Mouse (Mus musculus): ENCODE results near the gene Gna13. TPM values are rescaled to one million over a fixed set of nuclear protein-coding genes. Genes with fewer than 3 reads are reported as not detected.

Gene Gna13
- polyA plus RNA-seq (2012; ENCODE audit: insufficient read depth, insufficient read length, low replicate concordance, missing spikeins) = not detected in 2 replicates

GRCm38 (mm10) chr11:109362463-109363190, at the start of gene Gna13:
Gene Gna13, plus strand, starts transcription at chr11:109362831.
- 1% methylated on average over 65 of the region's 89 CpGs for WGBS
- Histone ChIP-seq H3K4me1 (ENCODE audit: control insufficient read depth, insufficient read depth, low read length) (peaks cover 12% of the 10 kb centered on the region; the same call in 1 of the 2 replicates), H3K27ac (ENCODE audit: insufficient read depth, low read depth, low read length) (peak within 1 kb of the TSS; percentile 93), H3K4me3 (ENCODE audit: insufficient read depth, low read depth, low read length) (peak within 1 kb of the TSS; percentile 90)
- TF ChIP-seq POLR2A (IDR thresholded peaks at IDR 0.05; ENCODE audit: insufficient read depth, low read depth, low read length) = peak; percentile 52
- no peak for TF ChIP-seq CTCF (IDR thresholded peaks at IDR 0.05; ENCODE audit: insufficient read depth, low read depth, low read length)

- WGBS = 44% methylated on average over 4 of the region's 4 CpGs
- Histone ChIP-seq H3K4me1 (ENCODE audit: control insufficient read depth, insufficient read depth, low read length) (no peaks in the 10 kb centered on the region; the same call in 1 of the 2 replicates), H3K27ac (ENCODE audit: insufficient read depth, low read depth, low read length) (no peak overlapping the region)
Measured at GRCm38 (mm10) chr11:109316921-109317320, 45.7 kb upstream of the Gna13 start.

GRCm38 (mm10) chr11:109319471-109319870, 43.2 kb upstream of the Gna13 start:
- Histone ChIP-seq H3K4me3 (ENCODE audit: insufficient read depth, low read depth, low read length) (no peak overlapping the region), H3K4me1 (ENCODE audit: control insufficient read depth, insufficient read depth, low read length) (no peaks in the 10 kb centered on the region; the same call in 1 of the 2 replicates), H3K27ac (ENCODE audit: insufficient read depth, low read depth, low read length) (no peak overlapping the region)
- TF ChIP-seq CTCF (IDR thresholded peaks at IDR 0.05; ENCODE audit: insufficient read depth, low read depth, low read length) = no peak
- TF ChIP-seq POLR2A (IDR thresholded peaks at IDR 0.05; ENCODE audit: insufficient read depth, low read depth, low read length) = no peak
- WGBS = 95% methylated on average over 4 of the region's 4 CpGs

More at GRCm38 (mm10) chr11:109316921-109317320, 45.7 kb upstream of the Gna13 start:
- H3K4me3 ChIP-seq (ENCODE audit: insufficient read depth, low read depth, low read length) = no peak overlapping the region
- TF ChIP-seq POLR2A (IDR thresholded peaks at IDR 0.05; ENCODE audit: insufficient read depth, low read depth, low read length) (no peak), CTCF (IDR thresholded peaks at IDR 0.05; ENCODE audit: insufficient read depth, low read depth, low read length) (no peak)

DNA sequence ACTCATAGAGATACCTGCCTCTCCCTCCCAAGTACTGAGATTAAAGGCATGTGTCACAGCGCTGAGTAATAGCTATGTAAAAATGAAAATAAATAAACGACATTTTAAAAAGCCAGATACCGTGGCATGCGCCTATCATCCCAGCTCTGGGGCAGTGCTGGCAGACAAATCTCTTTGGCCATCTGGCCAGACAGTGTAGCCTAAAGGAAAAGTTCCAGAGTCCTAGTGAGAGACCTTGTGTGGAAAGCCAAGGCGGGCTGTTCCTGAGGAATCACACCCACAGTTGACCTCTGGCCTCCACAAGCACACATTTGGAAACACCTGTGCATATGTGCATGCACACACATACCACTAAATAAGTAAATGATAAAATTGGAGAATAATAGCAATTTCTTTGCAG, 42.7 kb upstream of the Gna13 start:
- TF ChIP-seq CTCF (IDR thresholded peaks at IDR 0.05; ENCODE audit: insufficient read depth, low read depth, low read length) (no peak), POLR2A (IDR thresholded peaks at IDR 0.05; ENCODE audit: insufficient read depth, low read depth, low read length) (no peak)
- H3K4me3 ChIP-seq (ENCODE audit: insufficient read depth, low read depth, low read length) = no peak overlapping the region
- H3K27ac ChIP-seq (ENCODE audit: insufficient read depth, low read depth, low read length) = no peak overlapping the region
- 81% methylated on average over 5 of the region's 5 CpGs for WGBS
- no peaks in the 10 kb centered on the region; the same call in 1 of the 2 replicates for H3K4me1 ChIP-seq (ENCODE audit: control insufficient read depth, insufficient read depth, low read length)

- H3K4me1 ChIP-seq (ENCODE audit: control insufficient read depth, insufficient read depth, low read length) = no peaks in the 10 kb centered on the region; the same call in 1 of the 2 replicates
- TF ChIP-seq POLR2A (IDR thresholded peaks at IDR 0.05; ENCODE audit: insufficient read depth, low read depth, low read length) (no peak), CTCF (IDR thresholded peaks at IDR 0.05; ENCODE audit: insufficient read depth, low read depth, low read length) (no peak)
- 50% methylated on average over 8 of the region's 8 CpGs for WGBS
- H3K27ac ChIP-seq (ENCODE audit: insufficient read depth, low read depth, low read length) = no peak overlapping the region
- H3K4me3 ChIP-seq (ENCODE audit: insufficient read depth, low read depth, low read length) = no peak overlapping the region
Measured at GRCm38 (mm10) chr11:109320361-109320933, 42.2 kb upstream of the Gna13 start.

DNA sequence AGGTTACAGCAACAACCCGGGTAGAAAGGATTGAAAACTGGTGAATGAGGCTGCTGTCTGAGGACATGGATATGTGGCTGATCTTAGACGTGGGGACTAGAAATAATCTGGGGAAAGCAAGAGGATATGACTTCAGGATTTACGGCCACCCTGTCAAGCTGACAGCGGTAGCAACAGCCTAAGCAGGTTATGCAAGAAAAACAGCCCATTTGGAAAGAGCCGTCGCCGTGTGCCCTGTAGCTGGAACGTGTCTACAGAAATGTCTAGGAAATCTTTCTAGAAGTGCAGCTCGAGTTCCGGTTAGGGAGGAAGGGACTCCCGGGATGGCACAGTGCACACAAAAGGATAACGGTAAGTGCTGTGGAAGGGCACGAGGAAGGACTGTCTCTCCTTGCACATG, 36.4 kb upstream of the Gna13 start:
- H3K4me3 ChIP-seq (ENCODE audit: insufficient read depth, low read depth, low read length) = no peak overlapping the region
- H3K27ac ChIP-seq (ENCODE audit: insufficient read depth, low read depth, low read length) = no peak overlapping the region
- 87% methylated on average over 13 of the region's 13 CpGs for WGBS
- no peak for TF ChIP-seq POLR2A (IDR thresholded peaks at IDR 0.05; ENCODE audit: insufficient read depth, low read depth, low read length)
- peaks cover 4% of the 10 kb centered on the region for H3K4me1 ChIP-seq (ENCODE audit: control insufficient read depth, insufficient read depth, low read length)

DNA sequence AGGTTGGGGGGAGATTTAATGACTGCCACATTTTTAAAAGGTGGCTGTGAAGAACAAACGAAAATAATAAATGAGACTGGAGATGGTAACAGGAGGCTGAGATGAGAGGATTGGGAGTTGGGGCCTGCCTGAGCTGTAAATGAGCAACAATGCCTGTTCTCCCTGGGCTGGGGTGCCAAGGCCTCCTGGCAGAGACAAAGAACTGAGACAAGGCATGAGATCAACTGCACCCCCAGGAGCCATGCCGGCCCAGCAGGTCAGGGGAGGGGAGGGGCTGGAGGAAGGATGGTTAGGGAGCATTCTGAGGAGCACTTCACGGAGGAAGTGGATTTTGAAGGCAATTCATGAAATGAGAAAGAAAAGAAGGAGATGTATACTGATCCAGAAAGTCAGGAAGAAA, 35.2 kb upstream of the Gna13 start:
- Histone ChIP-seq H3K4me3 (ENCODE audit: insufficient read depth, low read depth, low read length) (no peak overlapping the region), H3K27ac (ENCODE audit: insufficient read depth, low read depth, low read length) (no peak overlapping the region), H3K4me1 (ENCODE audit: control insufficient read depth, insufficient read depth, low read length) (peaks cover 4% of the 10 kb centered on the region)
- 50% methylated on average over 3 of the region's 3 CpGs for WGBS
- TF ChIP-seq CTCF (IDR thresholded peaks at IDR 0.05; ENCODE audit: insufficient read depth, low read depth, low read length) = no peak
- no peak for TF ChIP-seq POLR2A (IDR thresholded peaks at IDR 0.05; ENCODE audit: insufficient read depth, low read depth, low read length)

DNA sequence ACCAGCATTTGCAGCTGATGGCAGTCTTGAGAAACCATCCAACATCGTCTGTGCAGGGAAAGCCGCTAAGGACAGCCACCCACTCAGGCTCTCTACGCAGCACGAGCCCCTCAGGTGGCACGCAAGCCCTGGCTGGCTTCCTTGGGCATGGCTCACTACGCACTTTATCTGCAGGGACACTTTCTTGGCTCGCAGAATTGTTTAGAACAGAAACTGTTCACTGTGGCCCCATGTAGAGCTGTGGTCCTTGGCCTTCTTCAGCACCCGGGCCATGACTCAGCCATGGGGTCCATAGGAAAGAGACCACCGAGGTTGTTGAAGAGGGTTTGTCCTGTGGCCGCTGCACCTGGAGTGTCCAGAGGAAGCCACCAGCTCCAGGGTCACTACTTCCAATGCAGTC, 34.7 kb upstream of the Gna13 start:
- TF ChIP-seq POLR2A (IDR thresholded peaks at IDR 0.05; ENCODE audit: insufficient read depth, low read depth, low read length) (no peak), CTCF (IDR thresholded peaks at IDR 0.05; ENCODE audit: insufficient read depth, low read depth, low read length) (no peak)
- 69% methylated on average over 10 of the region's 10 CpGs for WGBS
- Histone ChIP-seq H3K4me3 (ENCODE audit: insufficient read depth, low read depth, low read length) (no peak overlapping the region), H3K27ac (ENCODE audit: insufficient read depth, low read depth, low read length) (no peak overlapping the region), H3K4me1 (ENCODE audit: control insufficient read depth, insufficient read depth, low read length) (peaks cover 4% of the 10 kb centered on the region)

DNA sequence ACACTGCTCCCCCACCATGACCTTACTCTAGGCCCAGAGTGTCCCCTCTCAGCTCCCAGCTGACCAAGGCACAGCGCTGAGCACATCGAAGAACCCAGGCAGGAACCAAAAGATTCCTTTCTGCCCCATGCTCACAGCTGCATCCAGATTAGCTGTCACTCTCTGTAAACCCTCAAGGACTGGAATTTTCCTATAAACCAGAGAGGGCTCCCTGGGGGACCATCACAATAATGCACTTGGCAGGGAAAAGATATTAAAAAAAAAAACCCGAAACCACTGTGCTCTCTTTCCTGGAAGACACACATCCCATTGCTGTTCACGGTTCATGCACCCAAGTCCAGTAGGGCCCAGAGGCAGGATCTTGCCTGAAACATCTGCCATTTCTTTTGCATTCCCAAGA, 33.3 kb upstream of the Gna13 start:
- H3K4me1 ChIP-seq (ENCODE audit: control insufficient read depth, insufficient read depth, low read length) = peaks cover 4% of the 10 kb centered on the region
- no peak overlapping the region for H3K27ac ChIP-seq (ENCODE audit: insufficient read depth, low read depth, low read length)
- TF ChIP-seq CTCF (IDR thresholded peaks at IDR 0.05; ENCODE audit: insufficient read depth, low read depth, low read length) (no peak), POLR2A (IDR thresholded peaks at IDR 0.05; ENCODE audit: insufficient read depth, low read depth, low read length) (no peak)
- 58% methylated on average over 4 of the region's 4 CpGs for WGBS
- no peak overlapping the region for H3K4me3 ChIP-seq (ENCODE audit: insufficient read depth, low read depth, low read length)
